Mouse (Mus musculus): ENCODE data around the gene Gm4181.
"Not testable (repeated sequence)": the region's sequence is repeated elsewhere in the genome, so short reads cannot be mapped to it uniquely, and the experiment has no call there.

DNA sequence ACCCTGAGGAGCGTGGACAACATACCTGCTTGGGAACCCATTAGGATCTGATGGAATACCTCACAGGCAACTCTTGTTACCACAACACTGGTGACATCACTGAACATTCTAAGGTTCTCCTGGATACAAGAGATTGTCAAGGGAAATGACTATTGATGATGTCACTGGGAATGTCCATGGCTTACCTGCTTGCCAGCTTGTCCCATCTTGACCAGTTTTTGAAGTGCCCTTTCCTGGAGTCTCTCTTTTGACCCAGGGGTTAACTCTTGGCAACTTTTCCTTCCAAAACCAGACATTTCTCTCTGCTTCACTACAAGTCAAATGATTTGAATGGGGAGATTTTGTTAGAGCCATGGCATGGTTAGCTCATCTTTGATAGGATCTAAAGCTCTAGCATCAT is at the start of gene Gm4181:
- TF ChIP-seq POLR2A (IDR thresholded peaks at IDR 0.05; ENCODE audit: borderline replicate concordance, extremely low read depth, low read depth, low read length); CTCF (IDR thresholded peaks at IDR 0.05; ENCODE audit: insufficient read depth, low read length): not testable (repeated sequence)

Data from lung, adult 2 months (tissue).